Mouse (Mus musculus) layer of hippocampus, postnatal 25 days (tissue): ENCODE measurements around the gene Vangl1. TPM values are rescaled to one million over a fixed set of nuclear protein-coding genes. Genes with fewer than 3 reads are reported as not detected.

ENCODE experiments used
- DNase-seq, 2 experiments: peaks; one replicate each; pipeline ENCODE4 v3.0.0; 2022; ENCODE audit warnings: mixed read lengths in 2 of 2, low spot score in 1 of 2; ENCODE audit errors: extremely low spot score in 1 of 2
- total RNA-seq, 2 experiments: library from RNA; stranded (reverse); gene quantifications; 2 replicates each; pipeline ENCODE4 v1.2.3; 2021

Vangl1 gene
- total RNA-seq, 2 experiments from 2014 or later, result 5.3 to 8.0 TPM

GRCm38 (mm10) chr3:102108201-102108600 lies 96.3 kb downstream of the Vangl1 start:
- DNase-seq, result no peak

GRCm38 (mm10) chr3:102103811-102104565 lies 100.5 kb downstream of the Vangl1 start:
- DNase-seq, result no peak

Other genes starting within 250 kb of the Vangl1 start
- gene Nhlh2, start 194.6 kb downstream of the Vangl1 start, total RNA-seq, result 1 to 10 TPM; 1.7 to 2.1 TPM
- gene Casq2, start 118.3 kb downstream of the Vangl1 start, total RNA-seq, result 1 to 10 TPM in 1 of 2 experiments, under 1 TPM in 1; 0.91 to 1.3 TPM